ENCODE assay signal across 8 mouse cellular contexts in genomic region chr10:78457495-78458347, GRCm38 (mm10). TPM values are rescaled to one million over a fixed set of nuclear protein-coding genes. Genes with fewer than 3 reads are reported as not detected.
A peak's percentile ranks its signal among the peaks of the same experiment; 100 is the strongest.
DNase-seq lines count a peak whose midpoint lies in the region; ATAC-seq and TF ChIP-seq lines count a peak whose summit lies in the region.

No protein-coding gene starts in this region.

- no peak for DNase-seq in testis, postnatal 14 days (ENCODE audit: low spot score)
- peak; percentile 86 for DNase-seq in lung, postnatal 0 days (ENCODE audit: low spot score)
- peak; percentile 23 for DNase-seq in right cerebral cortex, postnatal 4 days
- no peak for DNase-seq in cerebellum, adult 8-10 months

- peak; percentile 45; the same call in 1 of the 2 replicates for ATAC-seq in embryonic facial prominence, embryonic 13.5 days (ENCODE audit: insufficient number of reproducible peaks, insufficient read depth, low FRiP score, low TSS enrichment, low read depth)
- peak; percentile 37; the same call in 1 of the 2 replicates for ATAC-seq in heart, embryonic 12.5 days (ENCODE audit: insufficient number of reproducible peaks, low FRiP score)
- ATAC-seq in kidney, embryonic 15.5 days (replicated peaks; ENCODE audit: low FRiP score) = 0 out of 2 replicates have a peak, but pooled peaks have one; percentile 31
- peak; percentile 82 for ATAC-seq in lung, postnatal 0 days

- WGBS in embryonic facial prominence, embryonic 13.5 days = 20% methylated on average over 10 of the region's 10 CpGs
- 32% methylated on average over 10 of the region's 10 CpGs for WGBS in heart, embryonic 12.5 days
- 19% methylated on average over 10 of the region's 10 CpGs for WGBS in kidney, embryonic 15.5 days
- 19% methylated on average over 10 of the region's 10 CpGs for WGBS in lung, postnatal 0 days

- no peak for TF ChIP-seq CTCF in testis, adult 2 months (IDR thresholded peaks at IDR 0.05; ENCODE audit: control insufficient read depth, insufficient read depth, insufficient replicate concordance, low read depth, low read length)
- TF ChIP-seq CTCF in lung, postnatal 0 days (IDR thresholded peaks at IDR 0.05) = peak; percentile 36

- H3K4me2 ChIP-seq in embryonic facial prominence, embryonic 13.5 days = peak overlapping the region; percentile 26
- peak overlapping the region; percentile 37; the same call in 1 of the 2 replicates for H3K4me2 ChIP-seq in heart, embryonic 12.5 days
- H3K4me2 ChIP-seq in kidney, embryonic 15.5 days = peak overlapping the region; percentile 36
- H3K4me2 ChIP-seq in lung, postnatal 0 days (replicated peaks; ENCODE audit: low read depth, low read length) = peak overlapping the region; percentile 30

- H3K4me1 ChIP-seq in testis, adult 2 months (ENCODE audit: control insufficient read depth, insufficient read depth, low read length) = no peaks in the 10 kb centered on the region; the same call in 1 of the 2 replicates
- peaks cover 30% of the 10 kb centered on the region for H3K4me1 ChIP-seq in embryonic facial prominence, embryonic 13.5 days
- H3K4me1 ChIP-seq in heart, embryonic 12.5 days (replicated peaks) = peaks cover 26% of the 10 kb centered on the region
- peaks cover 39% of the 10 kb centered on the region for H3K4me1 ChIP-seq in kidney, embryonic 15.5 days
- H3K4me1 ChIP-seq in lung, postnatal 0 days (ENCODE audit: insufficient read depth, low read depth, low read length) = peaks cover 4% of the 10 kb centered on the region; the same call in 1 of the 2 replicates

- TF ChIP-seq EP300 in lung, postnatal 0 days (IDR thresholded peaks at IDR 0.05) = no peak

- TF ChIP-seq POLR2A in testis, adult 2 months (IDR thresholded peaks at IDR 0.05; ENCODE audit: control insufficient read depth, low read depth, low read length) = no peak

- H3K4me3 ChIP-seq in testis, adult 2 months (ENCODE audit: control insufficient read depth, low read depth, low read length) = no peak overlapping the region
- no peak overlapping the region for H3K4me3 ChIP-seq in embryonic facial prominence, embryonic 13.5 days
- no peak overlapping the region for H3K4me3 ChIP-seq in heart, embryonic 12.5 days
- H3K4me3 ChIP-seq in kidney, embryonic 15.5 days (replicated peaks) = 0 out of 2 replicates have a peak overlapping the region, but pooled peaks have one; percentile 3
- no peak overlapping the region for H3K4me3 ChIP-seq in lung, postnatal 0 days (ENCODE audit: low read depth, low read length)

- H3K27me3 ChIP-seq in testis, adult 2 months (ENCODE audit: control insufficient read depth, insufficient read depth, low read length) = no peaks in the 10 kb centered on the region
- no peaks in the 10 kb centered on the region for H3K27me3 ChIP-seq in embryonic facial prominence, embryonic 13.5 days
- H3K27me3 ChIP-seq in heart, embryonic 12.5 days (replicated peaks) = 0 out of 2 replicates have a peak, but pooled peaks cover 4% of the 10 kb centered on the region
- no peaks in the 10 kb centered on the region for H3K27me3 ChIP-seq in kidney, embryonic 15.5 days
- no peaks in the 10 kb centered on the region for H3K27me3 ChIP-seq in lung, postnatal 0 days (replicated peaks; ENCODE audit: insufficient read depth, low read length)

- 0 out of 2 replicates have a peak overlapping the region, but pooled peaks have one; percentile 29 for H3K27ac ChIP-seq in testis, adult 2 months (ENCODE audit: control insufficient read depth, insufficient read depth, low read depth, low read length)
- H3K27ac ChIP-seq in embryonic facial prominence, embryonic 13.5 days = peak overlapping the region; percentile 39; the same call in 1 of the 2 replicates
- no peak overlapping the region for H3K27ac ChIP-seq in heart, embryonic 12.5 days (ENCODE audit: poor library complexity, severe bottlenecking)
- H3K27ac ChIP-seq in kidney, embryonic 15.5 days = peak overlapping the region; percentile 37; the same call in 1 of the 2 replicates
- no peak overlapping the region for H3K27ac ChIP-seq in lung, postnatal 0 days (ENCODE audit: low read length)

- H3K9me3 ChIP-seq in embryonic facial prominence, embryonic 13.5 days = no peaks in the 10 kb centered on the region
- H3K9me3 ChIP-seq in heart, embryonic 12.5 days (replicated peaks) = no peaks in the 10 kb centered on the region
- H3K9me3 ChIP-seq in kidney, embryonic 15.5 days (replicated peaks) = no peaks in the 10 kb centered on the region
- no peaks in the 10 kb centered on the region for H3K9me3 ChIP-seq in lung, postnatal 0 days (ENCODE audit: low read length)

- H3K36me3 ChIP-seq in testis, adult 2 months (ENCODE audit: control insufficient read depth, insufficient read depth, low read length) = no peaks in the 10 kb centered on the region
- H3K36me3 ChIP-seq in embryonic facial prominence, embryonic 13.5 days = no peaks in the 10 kb centered on the region
- H3K36me3 ChIP-seq in heart, embryonic 12.5 days = no peaks in the 10 kb centered on the region
- no peaks in the 10 kb centered on the region for H3K36me3 ChIP-seq in kidney, embryonic 15.5 days
- H3K36me3 ChIP-seq in lung, postnatal 0 days (ENCODE audit: insufficient read depth, low read length) = no peaks in the 10 kb centered on the region

- peak overlapping the region; percentile 36; the same call in 1 of the 2 replicates for H3K9ac ChIP-seq in embryonic facial prominence, embryonic 13.5 days
- H3K9ac ChIP-seq in heart, embryonic 12.5 days = no peak overlapping the region
- no peak overlapping the region for H3K9ac ChIP-seq in kidney, embryonic 15.5 days
- H3K9ac ChIP-seq in lung, postnatal 0 days (replicated peaks; ENCODE audit: low read depth) = no peak overlapping the region

RNA-seq across cellular contexts. Expression of gene Pdxk, which starts 7.1 kb away (rescaled TPM):
- polyA plus RNA-seq in testis, adult 2 months (2012; rRNA removed) = 3.9 and 4.1 TPM in 2 replicates
- 12.6 and 13.1 TPM in 2 replicates for polyA plus RNA-seq in embryonic facial prominence, embryonic 13.5 days (2015; fragmentation: Nextera tagmentation; extraction: Ambion mirVana)
- 5.4 and 5.5 TPM in 2 replicates for polyA plus RNA-seq in heart, embryonic 12.5 days (2016; fragmentation: Nextera tagmentation; extraction: Ambion mirVana)
- 17.2 and 20.4 TPM in 2 replicates for polyA plus RNA-seq in kidney, embryonic 15.5 days (2015; fragmentation: Nextera tagmentation; extraction: Ambion mirVana)
- polyA plus RNA-seq in lung, postnatal 0 days (2015; fragmentation: Nextera tagmentation; extraction: Ambion mirVana) = 4.7 and 4.9 TPM in 2 replicates

RNA-seq across cellular contexts. Expression of gene Cstb, which starts 32.3 kb away (rescaled TPM):
- polyA plus RNA-seq in testis, adult 2 months (2012; rRNA removed) = 17.6 and 20.3 TPM in 2 replicates
- polyA plus RNA-seq in embryonic facial prominence, embryonic 13.5 days (2015; fragmentation: Nextera tagmentation; extraction: Ambion mirVana) = 222 and 253 TPM in 2 replicates
- polyA plus RNA-seq in heart, embryonic 12.5 days (2016; fragmentation: Nextera tagmentation; extraction: Ambion mirVana) = 119 and 123 TPM in 2 replicates
- polyA plus RNA-seq in kidney, embryonic 15.5 days (2015; fragmentation: Nextera tagmentation; extraction: Ambion mirVana) = 182 and 209 TPM in 2 replicates
- polyA plus RNA-seq in lung, postnatal 0 days (2015; fragmentation: Nextera tagmentation; extraction: Ambion mirVana) = 440 and 490 TPM in 2 replicates

RNA-seq across cellular contexts. Expression of gene Rrp1, which starts 44.9 kb away (rescaled TPM):
- 349 and 360 TPM in 2 replicates for polyA plus RNA-seq in testis, adult 2 months (2012; rRNA removed)
- polyA plus RNA-seq in embryonic facial prominence, embryonic 13.5 days (2015; fragmentation: Nextera tagmentation; extraction: Ambion mirVana) = 322 and 364 TPM in 2 replicates
- 232 and 254 TPM in 2 replicates for polyA plus RNA-seq in heart, embryonic 12.5 days (2016; fragmentation: Nextera tagmentation; extraction: Ambion mirVana)
- polyA plus RNA-seq in kidney, embryonic 15.5 days (2015; fragmentation: Nextera tagmentation; extraction: Ambion mirVana) = 287 and 316 TPM in 2 replicates
- 171 and 175 TPM in 2 replicates for polyA plus RNA-seq in lung, postnatal 0 days (2015; fragmentation: Nextera tagmentation; extraction: Ambion mirVana)

RNA-seq across cellular contexts. Expression of gene Olfr1358, which starts 59.5 kb away (rescaled TPM):
- polyA plus RNA-seq in testis, adult 2 months (2012; rRNA removed) = 0.54 and 0.67 TPM in 2 replicates
- polyA plus RNA-seq in embryonic facial prominence, embryonic 13.5 days (2015; fragmentation: Nextera tagmentation; extraction: Ambion mirVana) = not detected in 2 replicates
- polyA plus RNA-seq in heart, embryonic 12.5 days (2016; fragmentation: Nextera tagmentation; extraction: Ambion mirVana) = not detected in 2 replicates
- not detected in 2 replicates for polyA plus RNA-seq in kidney, embryonic 15.5 days (2015; fragmentation: Nextera tagmentation; extraction: Ambion mirVana)
- polyA plus RNA-seq in lung, postnatal 0 days (2015; fragmentation: Nextera tagmentation; extraction: Ambion mirVana) = not detected in 2 replicates

Comparison
In these comparisons a context has a peak if more than half of its experiments do, and no peak if none do; other contexts are left out.
1. H3K27ac ChIP-seq: peak in testis, adult 2 months (single experiment), embryonic facial prominence, embryonic 13.5 days (single experiment) and kidney, embryonic 15.5 days (single experiment); none in heart, embryonic 12.5 days (single experiment) and lung, postnatal 0 days (single experiment).
2. DNase-seq: peak in lung, postnatal 0 days (single experiment) and right cerebral cortex, postnatal 4 days (single experiment); none in testis, postnatal 14 days (single experiment) and cerebellum, adult 8-10 months (single experiment).
3. ATAC-seq: peak in every context shown above with its lines; median percentile 82 in lung, postnatal 0 days; 45 in embryonic facial prominence, embryonic 13.5 days; 37 in heart, embryonic 12.5 days; 31 in kidney, embryonic 15.5 days.
4. Peak in every context shown above with its lines, with median percentiles within 50 percentile points of each other: H3K4me2 ChIP-seq.